Mouse (Mus musculus) effector memory CD4-positive, alpha-beta T cell, adult 7 months (primary cell): Measurements from ENCODE around the gene Kirrel3. TPM values are rescaled to one million over a fixed set of nuclear protein-coding genes. Genes with fewer than 3 reads are reported as not detected.

Experiments
- polyA plus RNA-seq: library from polyadenylated mRNA; unstranded; fragments of 100-300 nt; shearing (Covaris generic); gene quantifications from one replicate; pipeline ENCODE4 v1.2.1, GENCODE M21; 2017

The Kirrel3 gene
- polyA plus RNA-seq: not detected

GRCm38 (mm10) chr9:34485759-34486431, at the start of gene Kirrel3:
Gene Kirrel3, plus strand, starts transcription at chr9:34485894.

